Mouse (Mus musculus): ENCODE measurements around the gene Slc39a11.

DNA sequence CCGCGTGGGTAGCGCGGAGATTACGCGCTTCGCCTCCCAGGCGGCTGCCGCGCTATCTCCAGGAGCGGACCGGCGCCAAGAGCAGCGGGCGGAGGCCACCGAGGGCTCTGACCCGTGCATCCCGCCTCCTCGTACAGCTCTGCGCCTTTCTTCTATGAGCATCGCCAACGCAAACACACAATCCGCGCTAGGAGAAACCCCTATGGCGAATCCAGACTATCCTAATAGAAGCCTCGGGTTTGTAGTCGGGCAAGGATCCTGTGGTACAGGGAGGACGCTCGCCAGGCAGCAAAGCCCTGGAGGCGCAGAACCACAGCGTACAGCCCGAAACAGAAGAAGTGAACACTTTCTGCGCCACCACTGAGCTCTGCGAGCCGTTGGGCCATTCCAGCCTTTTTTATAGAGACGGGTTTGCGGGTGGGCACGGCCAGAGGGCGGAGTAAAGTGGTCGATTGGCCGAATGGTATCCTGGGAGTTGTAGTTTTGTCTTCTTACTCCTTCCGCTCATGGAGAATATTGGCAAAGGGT, 448.3 kb downstream of the Slc39a11 start:
- TF ChIP-seq CTCF (IDR thresholded peaks at IDR 0.05) (no peak), EP300 (IDR thresholded peaks at IDR 0.05) (no peak)

Data from lung, postnatal 0 days (tissue).